Mouse (Mus musculus) R1 (cell line): ENCODE data around the gene Ptprn2.

Experiments
- DNase-seq: peaks from one replicate; pipeline ENCODE4 v3.0.0-alpha.2; 2018; ENCODE audit warnings: low read depth, low spot score

The Ptprn2 gene

GRCm38 (mm10) chr12:117314987-117315386, 829.5 kb downstream of the Ptprn2 start:
- no peak for DNase-seq

- DNase-seq, result no peak
Observed at GRCm38 (mm10) chr12:117315661-117316060, 830.1 kb downstream of the Ptprn2 start.

GRCm38 (mm10) chr12:117318229-117318628, 832.7 kb downstream of the Ptprn2 start:
- no peak for DNase-seq

- no peak for DNase-seq
Observed at GRCm38 (mm10) chr12:117323017-117323416, 837.5 kb downstream of the Ptprn2 start.
